Mouse (Mus musculus) urinary bladder, postnatal 10 days (tissue): Measurements from ENCODE around the gene Arhgef7.
A peak's percentile ranks its signal among the peaks of the same experiment; 100 is the strongest.

Experiments
- DNase-seq: peaks from one replicate; pipeline ENCODE4 v3.0.0; 2022; ENCODE audit warnings: low spot score

The Arhgef7 gene

DNA sequence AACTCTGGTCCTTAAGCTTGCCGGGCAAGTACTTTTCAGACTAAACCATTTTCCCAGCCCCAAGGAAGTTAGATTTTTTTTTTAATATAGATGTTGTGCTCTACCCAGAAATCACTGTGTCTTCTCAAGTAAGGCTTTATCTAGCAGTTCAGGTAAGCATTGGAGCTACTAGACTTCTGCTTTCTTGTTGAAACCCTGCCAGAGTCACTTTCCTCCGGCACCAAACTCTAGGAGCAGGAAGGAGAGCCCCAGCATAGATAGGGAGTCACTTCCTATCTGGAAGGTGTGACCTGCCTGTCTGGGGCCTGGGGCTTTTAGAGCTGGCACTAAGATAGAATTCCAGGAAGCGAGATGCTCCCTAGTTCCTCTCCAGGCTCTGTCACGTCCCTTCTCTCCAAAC lies 10.3 kb upstream of the Arhgef7 start:
- no peak for DNase-seq

DNA sequence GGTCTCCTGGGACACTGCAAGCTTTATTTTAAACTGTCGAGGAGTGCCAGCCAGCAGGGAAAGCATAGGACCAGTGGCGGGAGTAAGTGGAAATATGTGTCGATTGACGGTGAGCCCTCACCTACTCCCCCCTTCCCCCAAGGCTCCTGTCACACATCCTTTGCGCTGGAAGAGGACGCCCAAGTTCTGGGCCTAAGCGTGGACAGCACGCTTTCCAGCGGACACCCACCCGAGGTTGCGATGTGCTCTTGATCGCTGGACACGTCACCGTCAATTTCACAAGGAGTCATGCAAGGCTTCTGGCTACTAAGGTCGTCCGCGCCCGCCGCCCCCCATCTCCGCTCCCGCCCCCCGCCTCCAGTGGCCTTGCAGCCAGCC lies 259 bp upstream of the Arhgef7 start:
- DNase-seq, result no peak

GRCm38 (mm10) chr8:11728482-11729295 lies 1.2 kb downstream of the Arhgef7 start:
- DNase-seq, result no peak

- no peak for DNase-seq
Measured at GRCm38 (mm10) chr8:11730271-11730940, 2.9 kb downstream of the Arhgef7 start.

DNA sequence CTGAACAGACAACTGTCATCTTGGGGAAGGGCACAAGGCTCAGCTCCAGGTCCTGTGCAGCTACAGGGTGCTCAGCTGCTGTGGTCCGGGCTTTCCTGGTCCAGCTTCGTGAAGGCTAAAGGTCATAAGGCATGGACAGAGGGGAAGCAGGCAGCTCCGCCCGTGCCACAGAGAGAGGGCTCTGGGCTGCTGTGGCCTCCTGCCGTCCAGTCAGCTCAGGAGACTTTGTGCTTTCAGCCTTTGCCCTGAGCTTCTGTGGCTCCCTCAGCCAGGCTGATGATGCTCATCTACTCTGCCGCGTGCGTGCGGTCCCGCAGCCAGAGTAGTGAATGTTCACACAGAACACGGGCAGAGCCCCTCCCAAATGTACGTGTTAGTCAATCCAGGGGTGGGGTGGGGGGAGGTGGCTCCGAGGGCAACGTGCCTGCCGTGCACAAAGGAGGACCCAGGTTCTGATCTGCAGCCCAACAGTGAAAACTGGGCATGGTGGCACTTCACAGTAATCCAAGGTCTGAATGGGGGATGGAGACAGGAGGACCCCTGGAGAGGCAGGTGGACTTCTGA lies 8.2 kb downstream of the Arhgef7 start:
- DNase-seq, result no peak

DNA sequence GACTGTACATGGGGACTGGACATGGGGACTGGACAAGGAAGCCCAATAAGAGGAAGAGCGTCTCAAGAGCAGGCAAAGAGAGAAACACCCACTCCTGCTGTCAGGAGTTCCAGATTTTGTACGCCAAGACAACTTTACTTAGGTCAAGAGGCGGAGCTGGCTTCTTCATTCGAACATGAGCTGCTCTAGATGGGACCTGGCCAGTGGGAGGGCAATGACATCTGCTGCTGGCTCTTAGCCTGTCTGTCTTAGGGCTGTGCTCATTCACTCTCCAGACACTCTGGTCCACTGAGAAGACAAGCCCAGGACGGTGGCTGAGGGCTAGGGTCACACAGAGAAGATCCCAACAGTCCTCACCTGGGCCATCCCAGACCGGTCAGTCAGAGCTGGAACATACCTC lies 9.6 kb downstream of the Arhgef7 start:
- no peak for DNase-seq

DNA sequence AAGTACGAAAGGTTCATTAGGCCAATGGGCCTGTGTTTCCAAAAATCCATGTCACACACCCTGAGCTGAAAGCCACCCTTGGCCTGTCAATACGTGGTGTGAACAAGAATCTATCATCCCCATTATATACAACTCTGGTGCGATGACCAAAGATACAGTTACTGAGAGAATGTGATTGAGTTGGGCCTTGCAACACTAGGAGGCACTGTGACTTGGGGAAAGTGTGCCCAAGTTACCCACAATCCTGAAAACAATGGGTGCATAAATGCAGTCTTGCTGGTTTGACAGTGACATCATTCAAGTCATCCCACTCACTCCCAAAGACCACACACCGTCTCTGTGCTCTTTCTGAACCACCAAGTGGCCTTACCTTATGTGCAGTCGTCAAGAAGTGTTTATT lies 11.6 kb downstream of the Arhgef7 start:
- DNase-seq, result no peak

DNA sequence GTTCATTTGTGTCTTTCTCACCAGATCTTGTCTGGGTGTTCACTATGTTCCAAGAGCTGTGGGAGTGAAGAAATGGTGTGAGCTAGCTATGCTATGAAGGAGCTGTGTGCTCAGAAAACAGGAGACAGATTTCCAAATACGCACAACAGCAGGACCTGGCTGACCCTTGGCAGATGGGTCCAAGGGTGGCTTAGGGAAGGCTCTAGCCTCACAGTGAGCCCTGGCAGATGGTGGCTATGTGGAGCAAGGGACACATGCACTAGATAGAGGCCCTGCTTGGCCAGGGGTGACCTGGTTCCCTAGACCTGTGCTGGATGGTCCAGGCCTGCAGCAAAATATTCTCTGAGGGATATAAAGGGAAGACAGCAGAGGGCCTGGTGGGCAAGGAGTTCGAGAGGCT lies 13.3 kb downstream of the Arhgef7 start:
- no peak for DNase-seq

GRCm38 (mm10) chr8:11743580-11743979 lies 16.1 kb downstream of the Arhgef7 start:
- no peak for DNase-seq

DNA sequence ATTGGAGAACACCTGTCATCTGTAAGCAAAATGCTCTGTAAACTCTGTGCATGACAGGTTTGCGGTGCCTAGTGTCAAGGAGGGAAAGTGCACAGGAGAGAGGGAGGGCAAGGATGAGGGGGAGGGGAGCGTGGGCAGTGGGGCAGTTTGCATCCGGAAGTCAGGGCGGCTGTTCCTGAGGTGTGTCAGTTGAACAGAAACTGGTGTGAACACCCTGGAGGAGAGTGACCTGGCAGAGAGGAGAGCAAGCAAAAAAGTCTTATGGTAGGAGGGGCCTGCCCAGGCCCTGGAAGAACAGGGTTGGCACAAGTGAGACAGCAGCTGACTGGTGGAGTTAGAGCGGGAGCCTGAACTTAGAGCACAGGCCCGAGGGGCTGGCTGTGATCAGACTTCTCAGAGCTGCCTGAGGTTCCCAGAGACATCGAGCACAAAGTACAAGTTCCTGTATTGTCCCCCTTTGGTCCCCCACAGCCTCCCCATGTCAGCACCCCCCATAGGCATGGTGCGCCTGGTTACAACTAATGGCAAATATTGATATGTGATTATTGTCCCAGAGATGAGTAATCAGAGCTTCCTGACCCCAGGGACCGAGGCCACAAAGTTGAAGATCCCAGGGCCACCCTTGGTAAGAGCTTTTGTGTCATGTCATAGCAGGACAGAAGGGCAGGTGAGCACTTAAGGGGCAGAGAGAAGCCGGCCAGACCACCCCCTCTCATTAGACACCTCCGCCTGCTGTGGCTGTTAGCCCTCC lies 19.5 kb downstream of the Arhgef7 start:
- DNase-seq, result no peak

GRCm38 (mm10) chr8:11749472-11749871 lies 22.0 kb downstream of the Arhgef7 start:
- DNase-seq, result no peak

- no peak for DNase-seq
Measured at GRCm38 (mm10) chr8:11752338-11752737, 24.8 kb downstream of the Arhgef7 start.

DNA sequence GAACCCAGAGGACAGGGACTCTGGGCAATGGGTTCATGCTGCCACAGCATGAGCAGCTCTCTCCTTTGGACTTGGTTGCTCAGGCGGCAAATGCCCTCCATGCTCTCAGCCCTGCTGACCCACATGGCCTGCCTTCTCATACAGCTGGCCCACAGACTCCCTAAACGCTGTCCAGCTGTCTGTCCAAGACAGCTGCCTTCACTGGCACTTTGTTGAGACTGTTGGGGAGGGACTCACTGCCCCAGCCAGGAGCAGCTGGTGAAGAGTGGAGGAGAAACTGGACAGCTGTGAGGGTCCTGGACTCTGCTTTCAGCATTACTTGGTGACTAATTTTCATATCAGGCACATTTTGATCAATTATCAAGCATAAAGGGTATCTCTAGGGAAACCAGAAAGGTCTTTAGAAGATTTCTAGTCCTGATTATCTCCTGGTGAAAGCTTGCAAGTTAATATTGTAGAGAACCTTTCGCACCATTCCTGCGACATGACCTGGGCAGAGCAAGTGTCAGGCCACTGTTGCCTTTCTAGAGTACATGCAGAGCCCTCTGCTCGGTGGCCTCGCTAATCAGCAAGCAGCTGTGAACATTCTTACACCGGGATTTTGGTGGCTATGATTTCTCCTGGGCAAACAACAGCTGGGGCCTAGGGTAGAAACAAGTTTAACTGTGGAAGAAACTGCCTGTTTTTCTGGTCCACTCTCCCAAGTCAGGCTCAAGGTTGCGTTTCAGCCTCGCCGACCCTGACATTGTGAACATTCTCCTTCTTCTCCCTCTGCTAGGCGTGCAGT lies 25.8 kb downstream of the Arhgef7 start:
- DNase-seq, result no peak

- DNase-seq, result no peak
Measured at GRCm38 (mm10) chr8:11754723-11755122, 27.2 kb downstream of the Arhgef7 start.

DNA sequence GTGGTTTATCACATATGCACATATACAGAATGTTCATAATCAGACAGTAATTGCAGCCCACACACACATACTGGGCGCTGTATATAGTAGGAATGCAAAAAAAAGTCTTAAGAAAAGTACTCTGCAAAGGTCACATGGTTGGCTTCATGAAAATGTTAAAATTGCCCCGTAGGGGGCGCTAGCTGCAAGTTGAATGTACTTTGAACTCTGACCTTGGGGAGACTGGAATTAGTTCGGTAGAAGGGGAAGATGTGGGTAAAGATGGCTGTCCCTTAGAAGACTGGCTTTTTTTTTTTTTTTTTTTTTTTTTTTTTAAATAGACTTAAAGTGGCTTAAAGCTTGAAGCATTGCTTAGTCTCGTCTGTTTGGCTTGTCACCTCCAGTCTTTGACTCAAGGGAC lies 28.4 kb downstream of the Arhgef7 start:
- no peak for DNase-seq

DNA sequence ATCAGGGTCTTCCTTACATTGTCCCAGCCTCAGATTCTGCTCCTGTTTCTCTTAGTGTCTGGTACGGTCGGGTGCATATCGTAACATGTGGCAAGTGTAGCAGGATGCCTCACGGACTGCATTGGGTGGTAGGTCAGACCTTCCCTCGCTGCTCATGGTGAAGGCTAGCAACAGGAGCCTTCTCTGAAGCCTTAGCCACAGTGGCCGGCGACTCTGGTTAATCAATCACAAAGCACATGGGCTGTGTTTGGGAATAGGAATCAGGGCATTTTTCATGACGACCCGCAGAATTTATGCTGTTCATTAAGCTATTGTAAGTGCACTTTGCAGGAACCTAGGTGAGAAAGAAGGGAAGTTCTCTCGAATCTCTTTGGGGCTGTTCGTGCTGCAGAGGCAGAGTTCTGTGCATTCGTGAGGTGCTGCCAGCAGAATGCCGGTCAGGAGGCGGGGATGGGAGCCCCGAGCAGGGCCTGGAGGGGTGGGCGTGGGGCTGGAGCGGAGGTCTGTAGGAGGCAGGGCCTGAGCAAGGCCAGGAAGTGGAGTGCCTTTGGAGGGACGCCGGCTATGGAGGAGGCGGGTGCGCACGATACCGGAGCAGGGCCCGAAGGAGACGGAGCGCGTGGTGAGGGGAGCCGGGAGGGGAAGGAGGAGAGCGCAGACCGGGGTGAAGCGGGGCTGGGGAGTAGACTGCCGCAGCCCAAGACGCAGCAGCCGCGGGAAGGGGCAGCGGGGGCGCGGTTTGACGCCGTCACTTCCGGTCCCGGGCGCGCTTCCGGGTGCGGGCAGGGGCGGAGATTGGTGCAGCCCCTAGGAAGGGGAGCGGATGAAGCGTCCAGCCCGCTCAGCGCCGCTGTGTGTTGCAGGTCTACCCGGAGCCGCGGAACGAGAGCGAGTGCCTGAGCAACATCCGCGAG lies 30.3 kb downstream of the Arhgef7 start:
- DNase-seq, result peak; percentile 71

DNA sequence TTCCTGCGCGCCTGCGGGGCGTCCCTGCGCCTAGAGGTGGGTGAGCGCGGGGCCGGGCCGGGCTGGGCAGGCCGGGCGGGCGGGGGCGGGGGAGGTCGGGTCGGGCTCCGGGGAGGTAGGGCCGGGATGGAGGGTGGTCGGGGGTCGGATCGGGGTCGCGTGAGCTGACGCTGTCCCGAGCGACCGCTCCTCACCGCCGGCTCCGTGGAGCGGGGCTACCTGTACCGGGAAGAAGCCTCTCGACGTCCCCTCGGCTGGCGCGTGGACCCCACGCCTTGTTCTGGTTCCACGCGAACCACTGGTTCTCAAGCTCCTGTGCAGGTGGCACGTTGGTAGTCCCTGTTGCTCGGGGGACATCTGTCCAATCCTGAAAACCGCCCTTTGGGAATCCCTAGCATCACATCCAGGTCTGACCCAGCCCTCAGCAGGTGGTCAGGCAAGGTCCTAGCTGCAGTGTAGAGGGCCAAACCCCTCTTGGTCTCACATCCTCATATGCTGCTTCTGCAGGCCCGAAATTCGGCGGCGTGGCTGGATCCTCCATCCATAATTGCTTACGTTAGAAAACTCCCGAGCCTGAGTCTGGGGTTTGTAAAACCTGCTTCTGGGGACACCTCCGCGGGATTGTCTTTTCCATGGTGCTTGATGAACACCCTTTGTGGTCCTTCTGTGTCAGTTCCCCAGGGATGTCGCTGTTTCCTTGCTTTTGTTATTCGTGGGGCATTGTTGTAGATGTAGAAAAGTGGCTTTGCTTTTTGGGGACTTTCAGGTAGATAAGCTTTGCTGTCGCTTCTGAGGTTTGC lies 31.2 kb downstream of the Arhgef7 start:
- DNase-seq, result no peak

GRCm38 (mm10) chr8:11761551-11761950 lies 34.0 kb downstream of the Arhgef7 start:
- DNase-seq, result no peak

- DNase-seq, result no peak
Measured at GRCm38 (mm10) chr8:11762048-11762447, 34.5 kb downstream of the Arhgef7 start.

GRCm38 (mm10) chr8:11762821-11763220 lies 35.3 kb downstream of the Arhgef7 start:
- no peak for DNase-seq
